Mouse (Mus musculus): ENCODE measurements around the gene Batf3. TPM values are rescaled to one million over a fixed set of nuclear protein-coding genes. Genes with fewer than 3 reads are reported as not detected.

Gene Batf3
- total RNA-seq (2021), result under 1 TPM; 0.62 to 0.74 TPM
- long read RNA-seq, experiment 1, result 0 reads
- long read RNA-seq, experiment 2, result 0 reads

GRCm38 (mm10) chr1:191097802-191098747 lies at the start of gene Batf3:
Gene Batf3, plus strand, starts transcription at chr1:191097847.
- intact Hi-C loops (cut with DNase I), result loop anchor here (5.0 to 10.0 kb wide), 2 partner anchors 74 to 167 kb away; no protein-coding TSS in a partner anchor
- no peak for DNase-seq (ENCODE audit: low spot score in 2 of 2)

GRCm38 (mm10) chr1:191053555-191053954 lies 44.1 kb upstream of the Batf3 start:
- intact Hi-C loops (cut with DNase I), result no loop called here
- DNase-seq (ENCODE audit: low spot score in 2 of 2), result no peak

GRCm38 (mm10) chr1:191054870-191055532 lies 42.6 kb upstream of the Batf3 start:
- intact Hi-C loops (cut with DNase I), result no loop called here
- no peak for DNase-seq (ENCODE audit: low spot score in 2 of 2)

DNA sequence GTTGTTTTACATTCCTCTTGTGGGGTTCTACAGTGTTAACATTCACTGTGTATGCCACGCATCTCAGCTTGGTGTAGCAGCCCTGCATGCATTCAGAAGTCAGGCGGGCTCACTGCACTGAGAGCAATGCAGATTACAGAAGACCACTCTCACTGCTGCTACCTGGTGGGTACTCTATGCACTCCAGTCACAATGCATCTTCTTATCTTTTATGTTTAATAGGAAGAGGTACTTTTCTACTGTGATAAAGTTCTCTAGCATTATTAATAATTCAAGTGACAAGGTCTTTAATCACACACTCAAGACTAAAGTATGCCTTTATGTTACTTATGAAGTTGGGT lies 42.1 kb upstream of the Batf3 start:
- no peak for DNase-seq (ENCODE audit: low spot score in 2 of 2)
- intact Hi-C loops (cut with DNase I), result no loop called here

GRCm38 (mm10) chr1:191057461-191057860 lies 40.2 kb upstream of the Batf3 start:
- no peak for DNase-seq (ENCODE audit: low spot score in 2 of 2)
- intact Hi-C loops (cut with DNase I), result no loop called here

- DNase-seq (ENCODE audit: low spot score in 2 of 2), result no peak
- intact Hi-C loops (cut with DNase I), result loop anchor here (5.0 kb wide), 1 partner anchor 120 kb away; no protein-coding TSS in a partner anchor
These were observed 35.3 kb upstream of the Batf3 start for GRCm38 (mm10) chr1:191062241-191062780.

DNA sequence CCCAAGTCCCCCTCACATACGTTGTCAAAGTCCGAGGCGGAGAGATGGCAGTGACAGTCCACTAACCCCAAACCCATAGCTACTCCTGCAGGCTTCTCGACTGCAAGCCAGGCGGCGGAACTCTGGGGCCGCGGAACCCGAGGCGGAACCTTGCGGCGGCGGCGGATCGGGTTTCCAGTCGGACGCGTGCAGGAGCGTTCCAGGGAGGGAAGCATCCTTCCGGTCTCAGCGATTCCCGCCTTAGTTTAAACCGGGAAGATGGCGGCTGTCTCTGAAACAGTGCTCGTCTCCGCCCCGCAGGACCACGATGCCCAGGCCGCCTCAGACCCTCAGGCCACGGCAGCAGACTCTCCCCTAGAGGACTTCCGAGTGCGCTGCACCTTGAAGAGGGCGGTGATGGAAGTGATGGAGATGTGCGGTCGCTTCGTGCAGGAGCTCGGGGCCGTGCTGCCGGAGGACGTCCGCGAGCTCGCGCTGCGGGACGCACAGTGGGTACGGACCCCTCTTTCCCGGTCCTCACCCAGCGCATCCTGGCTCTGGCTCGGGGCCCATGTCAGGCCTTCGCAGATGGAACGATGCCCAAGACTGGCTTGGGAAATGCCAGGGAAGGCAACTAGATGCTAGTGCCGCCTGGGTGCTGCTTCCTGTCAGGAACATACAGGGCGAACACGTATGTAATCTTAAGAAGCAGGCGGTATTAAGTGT lies 34.7 kb upstream of the Batf3 start, which contains the start of the genes Tatdn3 and Nsl1:
Gene Tatdn3 (minus strand): TSS at position 152 of the 705 bp plus-strand sequence.
Gene Nsl1 (plus strand): TSS at position 232 of the 705 bp plus-strand sequence.
- intact Hi-C loops (cut with DNase I), result loop anchor here (5.0 kb wide), 1 partner anchor 121 kb away; no protein-coding TSS in a partner anchor
- DNase-seq (ENCODE audit: low spot score in 2 of 2), result peak; percentile 91 to 94

- DNase-seq (ENCODE audit: low spot score in 2 of 2), result no peak
- intact Hi-C loops (cut with DNase I), result loop anchor here (5.0 kb wide), 1 partner anchor 121 kb away; no protein-coding TSS in a partner anchor
These were observed 33.9 kb upstream of the Batf3 start for GRCm38 (mm10) chr1:191063700-191064099.

- no peak for DNase-seq (ENCODE audit: low spot score in 2 of 2)
These were observed 33.1 kb upstream of the Batf3 start for GRCm38 (mm10) chr1:191064535-191064934.

GRCm38 (mm10) chr1:191065188-191065587 lies 32.5 kb upstream of the Batf3 start:
- DNase-seq (ENCODE audit: low spot score in 2 of 2), result no peak
- intact Hi-C loops (cut with DNase I), result no loop called here

More at GRCm38 (mm10) chr1:191064535-191064934, 33.1 kb upstream of the Batf3 start:
- intact Hi-C loops (cut with DNase I), result loop anchor here (5.0 kb wide), 1 partner anchor 122 kb away; no protein-coding TSS in a partner anchor

- DNase-seq (ENCODE audit: low spot score in 2 of 2), result no peak
- intact Hi-C loops (cut with DNase I), result no loop called here
These were observed 29.3 kb upstream of the Batf3 start for GRCm38 (mm10) chr1:191068377-191068776.

DNA sequence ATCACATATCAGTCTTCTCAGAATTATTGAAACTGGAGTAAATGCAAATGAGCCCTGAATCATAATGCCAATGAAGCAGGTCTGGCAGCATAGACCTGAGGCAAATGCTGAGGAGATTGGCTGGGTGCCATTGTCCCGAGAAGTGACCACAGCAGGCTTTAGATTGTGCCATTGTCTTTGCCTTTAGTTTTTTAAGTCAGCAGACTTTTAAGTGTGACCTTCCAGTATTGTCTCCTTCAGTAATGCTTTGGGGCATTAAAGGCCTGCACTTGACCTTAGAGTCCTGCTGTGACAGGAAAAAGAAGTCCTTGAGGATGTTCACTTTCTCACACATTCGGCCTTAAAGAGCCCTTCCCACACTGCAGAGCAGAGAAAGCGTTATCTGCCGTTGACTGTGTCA lies 27.4 kb upstream of the Batf3 start:
- intact Hi-C loops (cut with DNase I), result no loop called here
- DNase-seq (ENCODE audit: low spot score in 2 of 2), result no peak

GRCm38 (mm10) chr1:191071613-191072012 lies 26.0 kb upstream of the Batf3 start:
- intact Hi-C loops (cut with DNase I), result no loop called here
- DNase-seq (ENCODE audit: low spot score in 2 of 2), result no peak

DNA sequence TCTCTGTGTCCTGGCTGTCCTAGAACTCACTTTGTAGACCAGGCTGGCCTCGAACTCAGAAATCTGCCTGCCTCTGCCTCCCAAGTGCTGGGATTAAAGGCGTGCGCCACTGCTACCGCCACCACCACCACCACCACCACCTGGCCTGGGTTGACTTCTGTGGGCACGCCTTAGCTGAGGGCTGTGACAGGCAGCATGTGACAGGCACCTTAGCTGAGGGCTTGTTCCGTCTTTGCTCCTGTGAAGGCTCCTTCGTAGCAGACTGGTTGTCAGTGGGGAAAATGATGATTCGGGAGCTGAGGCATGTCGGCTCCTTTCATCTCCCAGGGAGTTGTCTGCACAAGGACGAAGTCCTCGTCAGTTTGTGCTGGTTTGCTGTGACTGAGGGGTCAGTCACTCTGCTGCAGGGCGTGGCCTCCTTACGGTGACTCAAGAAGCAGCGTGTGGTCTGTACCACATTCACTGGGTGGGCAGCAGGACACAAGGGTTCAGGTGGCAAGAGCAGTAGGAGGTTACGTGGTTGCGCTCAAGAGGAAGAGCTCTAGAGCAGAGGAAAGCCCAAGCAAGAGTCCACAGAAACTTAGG lies 25.2 kb upstream of the Batf3 start:
- intact Hi-C loops (cut with DNase I), result no loop called here
- no peak for DNase-seq (ENCODE audit: low spot score in 2 of 2)

GRCm38 (mm10) chr1:191073001-191073400 lies 24.6 kb upstream of the Batf3 start:
- peak; percentile 59 to 62 for DNase-seq (ENCODE audit: low spot score in 2 of 2)
- intact Hi-C loops (cut with DNase I), result no loop called here

- intact Hi-C loops (cut with DNase I), result no loop called here
- DNase-seq (ENCODE audit: low spot score in 2 of 2), result no peak
These were observed 24.2 kb upstream of the Batf3 start for GRCm38 (mm10) chr1:191073486-191073885.

DNA sequence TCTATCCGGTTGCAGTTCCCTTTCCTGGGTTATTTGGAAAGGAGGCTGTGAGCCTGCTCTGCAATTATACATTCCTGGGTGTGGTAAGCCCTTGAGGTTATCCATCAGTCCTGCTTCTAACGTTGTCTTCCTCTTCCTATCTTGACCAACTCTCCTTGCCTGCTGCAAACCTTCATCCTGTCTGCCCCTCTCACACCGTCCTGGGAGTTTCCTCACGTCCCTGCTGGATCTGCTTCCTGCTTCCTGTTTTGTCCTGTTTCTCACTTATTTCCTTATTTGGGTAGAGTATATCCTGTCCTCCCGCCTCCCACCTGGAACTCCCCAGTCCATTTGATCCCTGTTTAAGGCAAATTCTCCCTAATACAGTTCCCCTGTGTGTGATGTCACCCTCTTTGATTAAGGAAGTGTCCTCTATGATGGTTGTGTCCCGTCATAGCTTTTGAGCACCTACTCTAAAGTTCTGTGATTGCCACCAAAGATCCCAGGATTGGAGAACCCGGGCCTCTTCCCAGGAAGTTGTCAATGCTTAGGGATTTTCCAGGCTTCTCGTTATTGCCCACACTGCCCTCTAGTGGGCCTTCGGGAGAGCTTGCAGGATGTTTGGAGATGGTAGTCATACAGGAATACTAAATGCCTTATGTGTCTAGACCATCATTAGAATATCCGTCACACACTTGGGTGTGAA lies 22.3 kb upstream of the Batf3 start:
- peak; percentile 61 to 70 for DNase-seq (ENCODE audit: low spot score in 2 of 2)
- intact Hi-C loops (cut with DNase I), result loop anchor here (5.0 kb wide), 1 partner anchor 202 kb away; no protein-coding TSS in a partner anchor

- no peak for DNase-seq (ENCODE audit: low spot score in 2 of 2)
- intact Hi-C loops (cut with DNase I), result loop anchor here (5.0 kb wide), 1 partner anchor 141 kb away; no protein-coding TSS in a partner anchor
These were observed 14.4 kb upstream of the Batf3 start for GRCm38 (mm10) chr1:191083230-191083629.
